Mouse (Mus musculus) CD4-positive helper T cell, adult 2 months (primary cell): ENCODE results near the gene Itgb7.

Experiments
- DNase-seq: peaks from one replicate; pipeline ENCODE4 v3.0.0-alpha.2; 2012; ENCODE audit warnings: low read depth, missing footprints, low spot score

Itgb7 gene

DNA sequence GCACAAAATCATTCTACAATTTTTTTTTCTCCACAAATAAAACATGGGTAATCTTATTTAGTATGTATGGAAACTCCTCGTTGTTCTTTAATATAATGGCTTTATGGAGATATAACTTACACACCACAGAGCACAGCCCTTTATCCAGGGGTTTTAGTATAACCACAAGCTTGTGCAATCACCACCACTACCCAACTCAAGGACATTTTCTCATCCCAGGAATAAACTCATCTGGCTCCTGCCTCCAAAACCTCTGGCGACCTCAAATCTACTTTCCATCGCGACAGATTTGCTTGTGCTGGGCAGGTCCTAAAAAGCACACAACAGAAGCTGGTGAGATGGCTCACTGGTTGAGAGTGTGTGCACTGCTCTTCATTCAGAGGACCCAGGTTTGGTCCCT, 38.1 kb downstream of the Itgb7 start:
- DNase-seq, result no peak

DNA sequence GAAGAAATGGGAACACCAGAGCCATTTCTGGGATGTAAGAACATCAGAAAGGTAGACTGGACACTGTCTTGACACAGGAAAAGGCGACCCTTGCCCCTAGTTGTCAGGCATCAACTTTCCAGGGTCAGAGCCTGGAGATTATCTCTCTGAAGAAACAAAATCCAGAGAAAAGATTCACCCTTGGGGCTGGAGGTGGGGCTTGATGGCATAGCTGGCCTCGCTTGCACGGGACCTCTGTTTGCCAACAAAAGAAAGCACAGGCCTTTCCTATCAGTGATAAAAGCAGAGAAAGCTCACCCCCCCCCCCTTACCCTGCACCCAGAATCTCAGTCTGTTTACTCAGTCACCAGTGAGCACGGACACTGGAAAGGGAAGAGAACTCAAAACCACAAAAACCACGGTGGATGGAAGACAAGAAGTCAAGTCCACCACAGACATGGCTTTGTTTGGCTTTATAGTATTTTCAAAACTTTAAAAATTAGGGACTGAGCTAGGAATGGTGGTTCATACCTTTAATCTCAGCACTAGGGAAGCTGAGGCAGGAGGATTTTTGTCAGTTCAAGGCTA, 38.8 kb downstream of the Itgb7 start:
- DNase-seq, result no peak

DNA sequence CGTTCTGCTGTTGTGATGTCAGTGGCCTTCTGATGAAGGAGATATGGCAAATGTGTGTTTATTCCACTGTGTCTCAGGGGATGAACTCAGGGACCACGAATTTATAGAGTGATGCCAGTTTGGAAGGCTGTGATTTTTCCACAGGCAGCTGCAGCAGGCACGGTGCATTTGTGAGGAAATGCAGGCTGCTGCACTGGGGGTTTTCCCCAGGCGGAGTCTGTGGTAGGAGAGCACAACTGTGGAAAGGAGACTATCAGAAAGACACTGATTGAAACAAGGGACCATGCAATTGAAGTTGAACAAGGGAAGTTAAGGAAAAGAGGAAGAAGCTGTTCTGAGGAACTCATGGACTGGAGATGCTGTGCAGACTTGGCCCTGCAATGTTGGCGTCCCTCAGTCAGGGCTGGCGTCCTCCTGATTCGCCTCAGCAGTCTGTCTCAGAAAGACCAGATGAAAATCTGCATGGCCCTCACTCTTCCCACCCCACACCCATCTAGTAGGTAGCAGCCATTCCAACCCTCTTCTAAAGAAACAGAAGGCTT, 39.4 kb downstream of the Itgb7 start:
- DNase-seq, result no peak

DNA sequence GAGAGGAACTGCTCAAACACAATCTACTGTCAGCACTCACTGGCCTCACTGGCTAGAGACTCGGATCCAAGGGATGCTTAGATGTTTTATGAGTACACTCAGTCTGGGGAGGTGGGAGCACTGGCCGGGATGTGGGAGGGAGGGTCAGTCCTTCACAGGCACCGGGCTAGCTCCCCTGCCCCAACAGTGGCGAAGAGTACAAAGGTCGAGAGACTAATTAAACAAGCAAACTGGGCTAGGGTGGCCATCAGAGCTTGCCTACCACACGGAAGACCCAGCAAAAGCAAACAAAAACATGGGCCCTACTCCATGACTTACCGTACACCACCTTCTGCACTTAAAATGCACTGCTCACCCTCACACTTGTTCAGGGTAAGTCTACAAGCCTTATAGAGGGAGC, 40.0 kb downstream of the Itgb7 start:
- DNase-seq, result no peak

DNA sequence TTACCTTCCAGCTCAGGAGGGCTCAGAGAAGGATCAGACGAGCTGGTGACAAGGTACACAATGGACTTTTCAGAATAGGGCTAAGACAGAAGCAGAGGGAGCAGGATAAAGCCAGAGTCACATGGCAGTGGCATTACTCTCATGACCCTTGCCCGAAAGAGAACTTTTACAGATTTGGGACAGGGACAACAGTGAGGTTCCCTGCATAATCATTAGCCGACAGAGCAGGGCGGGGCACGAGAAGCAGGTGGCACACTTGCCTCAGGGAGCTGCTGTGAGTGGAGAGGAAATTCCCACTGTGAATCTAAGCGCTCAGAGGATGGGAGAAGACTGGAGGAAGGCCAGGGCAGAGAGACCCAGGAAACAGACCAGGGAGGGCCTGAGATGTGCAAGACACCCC, 42.9 kb downstream of the Itgb7 start:
- DNase-seq, result no peak

DNA sequence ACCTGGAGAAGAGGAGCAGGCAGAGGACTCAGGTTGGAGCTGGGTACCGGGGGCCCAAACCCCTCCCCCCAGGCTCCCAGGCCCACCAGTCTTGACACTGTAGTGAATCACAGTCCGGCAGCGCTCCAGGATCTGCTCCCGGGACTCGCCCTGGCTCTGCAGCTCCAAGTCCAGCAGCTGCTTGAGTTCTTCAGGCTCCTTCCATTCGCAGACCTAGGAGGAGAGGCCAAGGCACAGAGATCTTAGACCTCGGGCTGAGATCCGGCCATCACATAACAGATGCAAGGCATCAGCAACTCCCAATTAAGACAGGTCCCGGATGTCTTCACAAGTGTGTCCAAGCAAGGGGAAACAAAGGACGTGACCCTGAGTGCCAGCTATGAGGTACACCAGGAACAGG, 43.6 kb downstream of the Itgb7 start:
- no peak for DNase-seq

DNA sequence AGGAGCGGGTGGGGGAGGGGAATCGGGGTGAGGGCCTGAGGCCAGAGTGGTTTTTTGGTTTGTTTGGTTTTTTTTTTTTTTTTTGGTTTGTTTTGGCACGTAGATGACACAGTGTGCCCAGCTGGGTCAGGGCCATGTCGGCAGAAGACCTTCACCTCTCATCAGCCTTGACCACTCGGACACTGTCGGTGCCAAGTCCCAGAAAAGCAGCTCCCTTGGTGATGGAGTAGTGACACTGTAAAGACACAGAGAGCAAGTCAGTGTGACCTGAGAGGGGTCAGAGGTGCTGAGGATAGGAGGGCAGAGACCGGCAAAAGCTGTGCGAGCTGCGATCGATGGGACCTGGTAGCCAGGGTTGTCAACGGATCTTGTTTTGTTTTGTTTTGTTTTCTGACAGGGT, 45.5 kb downstream of the Itgb7 start:
- DNase-seq, result no peak

DNA sequence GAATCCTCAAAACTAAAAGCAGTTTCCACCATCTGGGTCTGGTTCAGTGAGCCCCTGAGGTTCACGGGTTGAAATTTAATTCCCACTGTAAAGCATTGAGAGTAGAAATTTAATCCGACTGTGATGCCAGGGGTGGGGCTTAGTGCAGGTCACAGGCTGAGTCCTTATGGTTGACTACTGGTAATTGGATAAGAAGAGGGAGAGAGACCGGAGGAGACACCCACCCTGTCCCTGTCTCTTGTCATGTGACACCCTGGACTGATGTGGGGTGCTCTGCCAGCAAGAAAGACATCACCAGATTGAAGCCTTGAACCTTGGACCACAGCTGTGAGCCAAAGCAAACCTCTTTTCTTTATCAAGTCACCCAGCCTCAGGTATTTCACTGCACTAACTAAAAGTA, 48.7 kb downstream of the Itgb7 start:
- DNase-seq, result no peak

DNA sequence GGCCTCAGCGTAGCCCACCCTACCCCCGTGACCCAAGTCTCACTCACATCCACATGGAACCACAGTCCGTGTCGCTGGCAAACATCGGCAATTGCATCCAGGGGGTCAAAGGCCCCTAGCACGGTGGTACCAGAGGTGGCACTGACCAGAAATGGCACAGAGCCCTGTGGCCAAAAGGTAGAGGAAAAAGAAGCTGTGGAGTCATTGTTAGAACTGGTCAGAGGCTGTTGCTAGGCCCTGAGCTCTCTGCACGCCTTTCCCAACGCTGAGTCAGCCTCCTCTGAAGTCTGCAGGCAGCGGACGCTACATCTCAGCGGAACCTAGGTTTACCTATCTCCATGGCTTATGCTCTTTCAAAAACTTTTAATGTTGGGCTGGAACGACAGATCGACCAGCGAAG, 51.8 kb downstream of the Itgb7 start:
- DNase-seq, result no peak

DNA sequence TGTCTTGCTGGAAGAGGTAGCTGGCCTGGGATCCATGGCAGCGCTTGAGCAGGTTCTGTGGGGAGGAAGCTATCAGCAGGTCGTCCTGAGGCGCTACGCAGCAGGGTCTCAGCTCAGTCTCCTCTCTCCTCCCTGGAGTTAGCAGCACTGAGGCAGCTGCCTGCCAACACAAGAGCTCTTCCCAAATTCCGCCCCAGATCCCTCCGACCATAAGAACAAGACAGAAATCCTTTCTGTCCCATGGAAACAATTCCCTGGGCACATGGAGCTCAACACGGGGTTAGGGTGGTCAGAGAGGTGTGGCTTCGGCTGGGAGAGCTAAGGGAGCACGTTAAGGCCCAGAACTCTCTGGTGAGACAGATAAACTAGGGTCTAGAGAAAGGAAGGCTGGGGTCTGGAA, 52.6 kb downstream of the Itgb7 start:
- DNase-seq, result no peak

DNA sequence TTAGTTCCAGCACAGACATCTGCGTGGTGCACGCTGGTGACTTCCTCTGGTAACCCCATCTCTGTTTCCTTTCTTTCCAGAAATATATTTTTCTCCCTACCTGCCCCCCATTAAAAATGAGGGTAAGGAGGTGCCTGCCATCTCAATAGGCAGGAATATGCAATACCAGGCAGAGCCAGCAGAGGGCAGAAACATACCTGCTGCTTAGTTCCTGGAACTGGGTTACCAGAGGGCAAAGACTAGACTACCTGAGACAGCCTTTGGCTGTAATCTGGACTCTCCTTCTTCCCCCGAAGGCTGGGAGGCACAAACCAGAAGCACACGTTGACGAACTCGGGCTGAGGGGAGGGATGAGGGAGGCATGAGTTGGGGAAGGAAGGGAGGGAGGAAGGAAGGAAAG, 53.5 kb downstream of the Itgb7 start:
- DNase-seq, result peak; percentile 79

DNA sequence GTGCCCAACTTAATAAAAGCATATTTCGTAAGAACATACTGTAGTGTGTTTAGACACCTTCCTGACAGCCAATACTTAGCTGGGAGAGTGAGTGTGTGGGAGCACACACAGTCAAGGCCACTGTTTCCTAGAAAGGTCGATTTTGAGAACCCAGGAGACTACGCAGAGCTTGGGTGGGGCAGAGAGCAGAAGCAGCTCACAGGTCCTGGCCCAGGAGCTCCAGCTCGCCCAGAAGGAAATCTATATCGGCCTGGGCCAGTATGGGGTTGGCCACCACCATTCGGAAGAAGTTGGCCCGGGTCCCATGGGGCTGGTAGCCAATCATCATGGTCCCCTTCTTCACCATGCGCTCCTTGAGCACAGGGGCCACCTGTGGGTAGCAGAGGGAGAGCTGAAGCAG, 54.3 kb downstream of the Itgb7 start:
- no peak for DNase-seq

DNA sequence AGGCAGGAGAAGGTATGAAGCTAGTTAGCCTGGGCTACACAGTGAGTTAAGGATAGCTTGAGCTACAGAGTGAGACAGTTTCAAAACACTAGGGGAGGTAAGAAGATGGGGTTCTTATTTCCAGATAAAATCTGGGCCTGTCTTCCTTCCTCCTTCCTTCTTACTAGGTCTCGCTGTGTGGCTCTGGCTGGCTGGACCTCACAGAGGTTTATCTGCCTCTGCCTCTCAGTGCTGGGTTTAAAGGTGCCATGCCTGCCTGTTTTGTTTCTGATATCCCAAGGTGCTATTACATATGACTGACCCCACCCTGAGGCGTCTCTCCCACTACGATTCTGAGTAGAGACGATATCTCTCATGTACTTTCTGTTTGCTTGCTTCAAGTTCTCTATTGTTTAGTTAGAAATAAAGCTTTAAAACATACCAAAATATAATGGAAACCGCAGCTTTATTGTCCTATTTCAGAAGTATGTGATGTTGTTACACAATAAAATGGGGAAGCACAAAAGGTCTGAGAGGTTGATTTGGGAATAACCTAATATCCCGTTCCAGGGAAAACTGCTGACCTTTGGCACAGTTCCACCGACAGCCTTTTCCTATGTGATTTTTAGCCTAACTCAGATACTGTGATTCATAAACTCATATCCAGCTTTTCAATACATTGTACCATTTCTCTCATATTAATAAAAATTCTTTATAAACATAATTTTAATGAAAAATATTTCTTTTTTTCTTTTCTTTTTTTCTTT, 55.0 kb downstream of the Itgb7 start:
- DNase-seq, result no peak

DNA sequence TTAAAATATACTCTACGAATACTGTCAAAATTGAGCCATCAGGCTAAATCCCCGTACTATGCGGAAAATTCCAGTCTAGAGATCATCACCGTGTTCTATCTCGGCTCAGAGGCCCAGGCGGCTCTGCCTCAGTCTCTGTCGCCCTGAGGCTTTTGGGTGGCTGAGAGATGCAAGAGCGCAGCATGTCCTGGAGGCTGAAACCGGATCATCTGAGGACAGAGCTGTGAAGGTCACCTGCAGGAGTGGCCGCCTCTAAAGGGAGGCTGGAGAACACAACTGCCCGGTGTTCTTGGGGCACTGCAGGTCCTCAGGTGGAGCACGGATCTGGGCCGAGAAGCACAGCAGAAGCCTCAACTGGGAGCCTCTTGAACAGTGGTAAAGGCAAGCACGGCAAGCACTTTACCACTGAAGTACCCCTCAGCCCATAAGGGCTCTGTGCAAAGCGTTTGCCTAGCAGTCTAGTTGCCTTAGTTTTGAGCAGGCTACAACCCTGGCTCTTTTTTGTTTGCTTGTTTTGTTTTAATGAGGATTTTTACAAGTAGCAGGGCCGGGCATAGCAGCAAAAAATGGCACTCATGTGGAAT, 55.9 kb downstream of the Itgb7 start:
- DNase-seq, result no peak

DNA sequence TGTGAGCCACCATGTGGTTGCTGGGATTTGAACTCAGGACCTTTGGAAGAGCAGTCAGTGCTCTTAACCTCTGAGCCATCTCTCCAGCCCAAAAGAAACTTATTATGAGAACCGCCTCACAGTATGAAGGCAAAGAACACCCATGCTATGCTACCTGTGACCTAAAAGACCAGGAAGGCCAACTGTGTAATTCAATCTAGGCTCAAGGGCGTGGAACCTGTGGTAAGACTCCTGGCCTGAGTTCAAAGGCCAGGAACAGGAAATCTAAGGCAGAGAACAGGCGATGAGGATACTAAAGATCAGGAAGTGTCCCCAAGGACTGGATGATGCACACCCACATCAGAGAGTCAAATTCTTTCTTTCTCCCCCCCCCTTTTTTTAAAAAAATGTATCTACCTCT, 58.2 kb downstream of the Itgb7 start:
- no peak for DNase-seq

DNA sequence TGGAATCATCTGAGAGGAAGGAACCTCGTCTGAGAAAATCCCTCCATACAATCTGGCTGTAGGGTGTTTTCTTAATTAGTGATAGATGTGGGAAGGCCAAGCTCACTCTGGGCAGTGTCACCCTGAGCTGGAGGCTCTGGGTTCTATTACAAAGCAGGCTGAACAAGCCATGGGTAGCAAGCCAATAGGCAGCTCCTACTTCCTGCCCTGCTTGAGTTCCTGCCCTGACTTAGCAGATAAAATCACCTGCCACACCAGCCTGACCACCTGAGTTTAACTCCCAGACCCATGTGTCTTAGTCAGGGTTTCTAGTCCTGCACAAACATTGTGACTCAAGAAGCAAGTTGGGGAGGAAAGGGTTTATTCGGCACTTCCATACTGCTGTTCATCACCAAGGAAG, 62.7 kb downstream of the Itgb7 start:
- DNase-seq, result no peak

DNA sequence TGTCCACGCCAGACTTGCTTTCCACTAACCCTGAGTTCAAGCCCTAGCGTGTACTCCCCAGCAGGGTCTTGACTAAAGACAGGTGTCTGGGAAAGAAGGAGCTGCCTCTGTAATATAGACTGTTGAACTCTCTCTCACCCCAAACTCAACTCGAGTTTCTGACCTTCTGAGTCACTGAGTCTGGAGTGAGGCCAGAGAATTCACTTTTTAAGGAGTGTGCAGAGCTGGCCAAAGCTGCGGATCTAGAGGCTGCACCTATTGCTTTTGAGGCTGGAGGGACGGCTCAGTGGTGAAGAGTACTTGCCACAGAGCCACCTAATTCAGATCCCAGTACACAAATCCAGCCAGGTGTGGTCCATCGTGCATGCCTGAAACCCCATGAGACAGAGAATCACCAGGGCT, 64.1 kb downstream of the Itgb7 start:
- DNase-seq, result no peak
